Comparison of ENCODE assay signal across 8 mouse cellular contexts in the genomic region with DNA sequence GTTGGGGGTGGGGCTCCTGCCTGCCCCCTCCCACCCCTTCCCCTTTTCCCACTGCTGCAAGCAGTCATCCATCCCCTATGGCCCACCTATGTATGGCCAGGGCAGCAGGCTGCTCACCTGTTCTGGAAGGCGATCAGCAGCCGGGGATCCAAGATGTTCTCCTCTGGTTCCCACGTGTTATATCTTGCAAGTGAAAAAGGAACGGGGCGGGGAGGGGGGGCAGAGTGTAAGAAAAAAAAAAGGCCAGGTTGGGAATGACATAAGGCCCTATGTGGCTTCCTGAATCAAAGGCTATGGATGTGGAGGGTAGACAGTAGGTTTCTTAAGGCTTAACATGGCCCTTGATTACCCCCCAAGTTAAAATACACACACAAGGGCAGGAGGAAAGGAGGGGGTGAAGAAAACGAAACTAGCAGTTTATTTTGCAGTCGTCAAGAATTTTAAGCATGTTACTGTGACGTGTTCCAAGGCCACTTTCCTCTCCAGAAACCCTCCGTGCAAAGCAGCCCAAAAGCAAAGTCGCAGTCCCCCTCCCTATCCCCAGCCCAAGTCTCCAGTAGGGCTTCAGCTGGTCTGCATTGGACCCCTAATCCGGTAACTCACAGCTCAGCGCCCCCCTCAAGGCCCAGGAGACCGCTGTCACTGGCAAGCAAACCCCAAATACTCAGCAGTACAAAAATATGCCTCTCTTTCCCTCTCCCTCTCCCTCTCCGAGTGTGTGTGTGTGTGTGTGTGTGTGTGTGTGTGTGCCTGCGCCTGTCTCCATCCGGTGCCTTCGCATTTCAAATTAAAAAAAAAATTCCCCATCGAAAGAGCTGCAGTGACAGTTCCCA. TPM values are rescaled to one million over a fixed set of nuclear protein-coding genes. Genes with fewer than 3 reads are reported as not detected.
DNase-seq lines count a peak whose midpoint lies in the region; ATAC-seq and TF ChIP-seq lines count a peak whose summit lies in the region.

No protein-coding gene starts in this region.

- H3K36me3 ChIP-seq in embryonic facial prominence, embryonic 10.5 days (replicated peaks) = peaks cover 14% of the 10 kb centered on the region; the same call in 1 of the 2 replicates
- H3K36me3 ChIP-seq in stomach, postnatal 0 days (ENCODE audit: control insufficient read depth, insufficient read depth, low read length) = peaks cover 13% of the 10 kb centered on the region

- no peaks in the 10 kb centered on the region for H3K9me3 ChIP-seq in embryonic facial prominence, embryonic 10.5 days
- no peaks in the 10 kb centered on the region for H3K9me3 ChIP-seq in stomach, postnatal 0 days (ENCODE audit: control insufficient read depth, low read length)

- TF ChIP-seq EP300 in stomach, postnatal 0 days (optimal IDR thresholded peaks at IDR 0.05) = no peak

- intact Hi-C loops in heart, postnatal 14 days (cut with DNase I) = no loop called here

- WGBS in embryonic facial prominence, embryonic 10.5 days = 1% methylated on average over 18 of the region's 18 CpGs
- whole genome bisulfite sequencing in stomach, postnatal 0 days = 4% methylated on average over 18 of the region's 18 CpGs

- H3K9ac ChIP-seq in stomach, postnatal 0 days (ENCODE audit: low read length) = peak overlapping the region; percentile 92

- peak; percentile 65 for DNase-seq in CD4-positive, CD25-positive, alpha-beta regulatory T cell, adult 2 months (ENCODE audit: low read depth, low spot score)
- peak; percentile 67 for DNase-seq in NIH3T3 (ENCODE audit: low read depth)
- DNase-seq in embryonic facial prominence, embryonic 10.5 days (ENCODE audit: low spot score) = peak; percentile 58
- DNase-seq in heart, postnatal 14 days = peak; percentile 59 to 71
- peak; percentile 64 to 74 for DNase-seq in layer of hippocampus, postnatal 10 days (ENCODE audit: low spot score in 2 of 2)
- peak; percentile 57 for DNase-seq in lung, postnatal 36 days
- DNase-seq in stomach, postnatal 0 days (ENCODE audit: low spot score) = no peak

- ATAC-seq in CD4-positive, CD25-positive, alpha-beta regulatory T cell, adult 4 months = no peak
- ATAC-seq in stomach, postnatal 0 days (ENCODE audit: low FRiP score, low TSS enrichment) = no peak

- H3K4me1 ChIP-seq in embryonic facial prominence, embryonic 10.5 days = peaks cover 88% of the 10 kb centered on the region
- H3K4me1 ChIP-seq in stomach, postnatal 0 days (replicated peaks; ENCODE audit: control insufficient read depth, insufficient read depth) = peaks cover 21% of the 10 kb centered on the region

- peak overlapping the region; percentile 79 for H3K4me2 ChIP-seq in stomach, postnatal 0 days (replicated peaks; ENCODE audit: low read depth)

- H3K27ac ChIP-seq in embryonic facial prominence, embryonic 10.5 days (replicated peaks) = peak overlapping the region; percentile 95
- H3K27ac ChIP-seq in stomach, postnatal 0 days (replicated peaks) = peak overlapping the region; percentile 99

- no peak for TF ChIP-seq CTCF in stomach, postnatal 0 days (IDR thresholded peaks at IDR 0.05; ENCODE audit: low read depth)

- H3K27me3 ChIP-seq in embryonic facial prominence, embryonic 10.5 days (replicated peaks; ENCODE audit: low read depth, poor library complexity, severe bottlenecking) = peaks cover 90% of the 10 kb centered on the region
- H3K27me3 ChIP-seq in stomach, postnatal 0 days (ENCODE audit: control insufficient read depth, insufficient read depth, low read length) = no peaks in the 10 kb centered on the region; the same call in 1 of the 2 replicates

- peak overlapping the region; percentile 79 for H3K4me3 ChIP-seq in embryonic facial prominence, embryonic 10.5 days
- peak overlapping the region; percentile 93 for H3K4me3 ChIP-seq in stomach, postnatal 0 days (ENCODE audit: low read depth, low read length)

RNA-seq across cellular contexts. Expression of a gene that starts 1.4 kb away (rescaled TPM):
- polyA plus RNA-seq in CD4-positive, CD25-positive, alpha-beta regulatory T cell, adult 4 months (2017; shearing (Covaris generic)) = 1 to 10 TPM; 1.7 to 3.7 TPM
- polyA plus RNA-seq in embryonic facial prominence, embryonic 10.5 days (2016; fragmentation: Nextera tagmentation; extraction: Ambion mirVana) = 4.7 and 5.2 TPM in 2 replicates
- 10 to 100 TPM; 15.2 to 17.8 TPM for total RNA-seq in heart, postnatal 14 days (2021)
- 10 to 100 TPM; 49.2 to 51.2 TPM for total RNA-seq in layer of hippocampus, postnatal 10 days (2021)
- 9.6 and 11.2 TPM in 2 replicates for polyA plus RNA-seq in stomach, postnatal 0 days (2015; fragmentation: Nextera tagmentation; extraction: Ambion mirVana)

RNA-seq across cellular contexts. Expression of a gene that starts 43.9 kb away (rescaled TPM):
- 1 to 10 TPM; 4.0 to 6.7 TPM for polyA plus RNA-seq in CD4-positive, CD25-positive, alpha-beta regulatory T cell, adult 4 months (2017; shearing (Covaris generic))
- polyA plus RNA-seq in embryonic facial prominence, embryonic 10.5 days (2016; fragmentation: Nextera tagmentation; extraction: Ambion mirVana) = 11.6 and 12.4 TPM in 2 replicates
- total RNA-seq in heart, postnatal 14 days (2021) = 1 to 10 TPM; 6.0 to 6.1 TPM
- 10 to 100 TPM; 12.4 to 13.1 TPM for total RNA-seq in layer of hippocampus, postnatal 10 days (2021)
- polyA plus RNA-seq in stomach, postnatal 0 days (2015; fragmentation: Nextera tagmentation; extraction: Ambion mirVana) = 4.6 and 5.1 TPM in 2 replicates
